Mouse (Mus musculus): ENCODE data around the gene Hist1h4b. TPM values are rescaled to one million over a fixed set of nuclear protein-coding genes. Genes with fewer than 3 reads are reported as not detected.

Hist1h4b gene
- total RNA-seq, 4 experiments from 2014 or later = 47.4 to 67.0 (median 59.9) TPM

GRCm38 (mm10) chr13:23792520-23792919 lies 35.7 kb downstream of the Hist1h4b start:
- peak; percentile 16 to 36 for DNase-seq (ENCODE audit: low spot score in 2 of 2)

- no peak for DNase-seq (ENCODE audit: low spot score in 2 of 2)
These were observed 42.6 kb downstream of the Hist1h4b start for GRCm38 (mm10) chr13:23799405-23799804.

GRCm38 (mm10) chr13:23804532-23804931 lies 47.7 kb downstream of the Hist1h4b start:
- no peak for DNase-seq (ENCODE audit: low spot score in 2 of 2)

GRCm38 (mm10) chr13:23806422-23807052 lies 49.7 kb downstream of the Hist1h4b start, which contains the start of gene Slc17a2:
TSS of gene Slc17a2 (plus strand) at chr13:23806993.
- DNase-seq (ENCODE audit: low spot score in 2 of 2) = no peak

Small RNA genes within 50 kb of the gene (microRNA-seq; reads per million reads assigned to microRNA genes)
- gene Gm44314 (0 reads per million in 2 experiments), gene Gm44484 (0 to 0.51 reads per million in 2 experiments)

Other genes starting within 250 kb of the Hist1h4b start
- 100 to 1,000 TPM; 236 to 302 (median 261) TPM for gene Hist1h4h, start 226.0 kb upstream of the Hist1h4b start, total RNA-seq (2022)
- gene Hist1h2af, start 223.1 kb upstream of the Hist1h4b start, total RNA-seq (2022) = 1 to 10 TPM in 3 of 4 experiments, not detected in 1; 1.6 to 6.5 (median 1.8) TPM
- 1 to 10 TPM; 1.2 to 3.4 (median 2.2) TPM for gene Hist1h3g, start 221.6 kb upstream of the Hist1h4b start, total RNA-seq (2022)
- gene Hist1h2bh, start 213.6 kb upstream of the Hist1h4b start, total RNA-seq (2022) = under 1 TPM; 0.34 to 0.73 (median 0.61) TPM
- gene Hist1h3f, start 213.0 kb upstream of the Hist1h4b start, total RNA-seq (2022) = 10 to 100 TPM; 12.5 to 15.7 (median 14.2) TPM
- 100 to 1,000 TPM; 104 to 155 (median 119) TPM for gene Hist1h4f, start 205.4 kb upstream of the Hist1h4b start, total RNA-seq (2022)
- 1 to 10 TPM; 2.5 to 3.3 (median 2.8) TPM for gene Hist1h1d, start 203.8 kb upstream of the Hist1h4b start, total RNA-seq (2022)
- 10 to 100 TPM; 34.8 to 43.2 (median 40.0) TPM for gene Hist1h3e, start 194.6 kb upstream of the Hist1h4b start, total RNA-seq (2022)
- gene Hist1h2ae, start 185.8 kb upstream of the Hist1h4b start, total RNA-seq (2022) = 1 to 10 TPM; 3.3 to 7.7 (median 4.9) TPM
- gene Hist1h2bg, start 185.6 kb upstream of the Hist1h4b start, total RNA-seq (2022) = 10 to 100 TPM; 57.3 to 67.6 (median 60.8) TPM
- gene Hist1h2bf, start 182.8 kb upstream of the Hist1h4b start, total RNA-seq (2022) = 10 to 100 TPM; 19.2 to 30.0 (median 24.4) TPM
- gene Hist1h2ad, start 182.6 kb upstream of the Hist1h4b start, total RNA-seq (2022) = 10 to 100 TPM in 1 of 4 experiments, 1 to 10 TPM in 3; 3.0 to 11.0 (median 5.7) TPM
- 10 to 100 TPM in 2 of 4 experiments, 1 to 10 TPM in 2; 8.2 to 11.5 (median 10.5) TPM for gene Hist1h3d, start 181.2 kb upstream of the Hist1h4b start, total RNA-seq (2022)
- 100 to 1,000 TPM; 106 to 128 (median 119) TPM for gene Hist1h4d, start 175.4 kb upstream of the Hist1h4b start, total RNA-seq (2022)
- 10 to 100 TPM in 2 of 4 experiments, 1 to 10 TPM in 2; 7.9 to 10.8 (median 9.3) TPM for gene Hist1h2be, start 135.9 kb upstream of the Hist1h4b start, total RNA-seq (2022)
- 10 to 100 TPM; 36.1 to 50.5 (median 42.7) TPM for gene Hist1h1e, start 134.5 kb upstream of the Hist1h4b start, total RNA-seq (2022)
- 1 to 10 TPM; 1.4 to 3.1 (median 2.7) TPM for gene Hist1h2ac, start 73.1 kb upstream of the Hist1h4b start, total RNA-seq (2022)
- 10 to 100 TPM; 33.4 to 55.2 (median 44.8) TPM for gene Hist1h2bc, start 72.8 kb upstream of the Hist1h4b start, total RNA-seq (2022)
- under 1 TPM in 1 of 4 experiments, not detected in 3; 0.50 TPM for gene Hist1h1t, start 61.2 kb upstream of the Hist1h4b start, total RNA-seq (2022)
- 10 to 100 TPM; 71.6 to 90.3 (median 85.0) TPM for gene Hist1h4c, start 58.6 kb upstream of the Hist1h4b start, total RNA-seq (2022)
- gene Hfe, start 46.2 kb upstream of the Hist1h4b start, total RNA-seq (2022) = 1 to 10 TPM; 3.9 to 9.4 (median 7.0) TPM
- gene Hist1h1c, start 18.2 kb upstream of the Hist1h4b start, total RNA-seq (2022) = 10 to 100 TPM; 39.1 to 69.2 (median 53.5) TPM
- 1 to 10 TPM in 3 of 4 experiments, not detected in 1; 1.7 to 3.1 (median 2.7) TPM for gene Hist1h3c, start 11.4 kb upstream of the Hist1h4b start, total RNA-seq (2022)
- gene Hist1h2bb, start 10.3 kb upstream of the Hist1h4b start, total RNA-seq (2022) = 10 to 100 TPM; 14.1 to 21.7 (median 16.7) TPM
- gene Hist1h2ab, start 5.9 kb upstream of the Hist1h4b start, total RNA-seq (2022) = 10 to 100 TPM; 18.6 to 28.1 (median 23.5) TPM
- gene Hist1h3b, start 4.7 kb upstream of the Hist1h4b start, total RNA-seq (2022) = 10 to 100 TPM in 2 of 4 experiments, 1 to 10 TPM in 2; 3.1 to 10.4 (median 8.0) TPM
- gene Hist1h4a, start 4.2 kb downstream of the Hist1h4b start, total RNA-seq (2022) = 10 to 100 TPM; 31.9 to 42.9 (median 37.9) TPM
- 10 to 100 TPM; 22.7 to 39.9 (median 29.0) TPM for gene Hist1h3a, start 5.4 kb downstream of the Hist1h4b start, total RNA-seq (2022)
- gene Hist1h1a, start 6.7 kb downstream of the Hist1h4b start, total RNA-seq (2022) = 10 to 100 TPM; 12.6 to 19.3 (median 16.9) TPM
- gene Trim38, start 12.9 kb downstream of the Hist1h4b start, total RNA-seq (2022) = not detected
- not detected for gene Slc17a2, start 50.0 kb downstream of the Hist1h4b start, total RNA-seq (2022)
- not detected for gene Slc17a3, start 82.4 kb downstream of the Hist1h4b start, total RNA-seq (2022)
- not detected for gene Slc17a1, start 110.7 kb downstream of the Hist1h4b start, total RNA-seq (2022)
- gene Slc17a4, start 158.0 kb downstream of the Hist1h4b start, total RNA-seq (2022) = not detected
- not detected for gene Hist1h2ba, start 177.1 kb downstream of the Hist1h4b start, total RNA-seq (2022)
- gene Hist1h2aa, start 177.4 kb downstream of the Hist1h4b start, total RNA-seq (2022) = not detected
- gene Scgn, start 234.2 kb downstream of the Hist1h4b start, total RNA-seq (2022) = 1 to 10 TPM; 1.4 to 2.8 (median 2.1) TPM